Mouse (Mus musculus) testis, adult 2 months (tissue): ENCODE data around the gene Riox2.

ENCODE experiments used
- CTCF ChIP-seq: fragments of 200-500 bp; IDR thresholded peaks from 2 replicates; pipeline ENCODE4 v1.5.1; 2012; ENCODE audit warnings: low read depth, mild to moderate bottlenecking, inconsistent platforms, low read length, moderate library complexity; ENCODE audit not compliant: control insufficient read depth, insufficient read depth, insufficient replicate concordance
- POLR2A ChIP-seq: fragments of 200-500 bp; IDR thresholded peaks from 2 replicates; pipeline ENCODE4 v1.6.1; 2012; ENCODE audit warnings: low read depth, mild to moderate bottlenecking, inconsistent platforms, low read length, moderate library complexity; ENCODE audit not compliant: control insufficient read depth

DNA sequence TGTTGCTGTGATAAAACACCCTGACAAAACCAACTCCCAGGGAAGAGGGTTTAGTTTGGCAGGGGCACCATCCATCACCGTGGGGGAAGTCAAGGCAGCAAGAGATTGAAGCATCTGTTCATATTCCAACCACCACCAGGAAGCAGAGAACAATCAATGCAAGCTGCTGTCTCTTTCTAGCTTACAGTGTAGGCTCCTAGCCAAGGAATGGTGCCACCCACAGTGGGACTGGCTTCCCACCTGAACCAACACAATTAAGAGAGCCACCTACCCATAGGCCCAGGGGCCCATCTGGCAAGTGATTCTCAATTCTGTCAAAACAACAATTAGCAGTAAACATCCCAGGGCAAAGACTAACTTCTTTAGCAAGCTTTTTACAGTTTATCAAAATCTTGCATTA is 23.4 kb upstream of the Riox2 start:
- no peak for TF ChIP-seq CTCF
- no peak for TF ChIP-seq POLR2A
